ENCODE assay signal across 24 mouse cellular contexts in genomic region chr13:31504316-31504715, GRCm38 (mm10). TPM values are rescaled to one million over a fixed set of nuclear protein-coding genes. Genes with fewer than 3 reads are reported as not detected.
DNase-seq lines count a peak whose midpoint lies in the region; ATAC-seq lines count a peak whose summit lies in the region.
"Had no signal": no experiment of that assay in that cellular context is flagged by ENCODE, and none has a peak within 500 bp of the region (broad histone marks: within the 10 kb centered on the region; RNA-seq: fewer than 3 reads in every experiment).

No protein-coding gene starts in this region.

- H3K4me1 ChIP-seq in hindbrain, embryonic 11.5 days (replicated peaks; ENCODE audit: control insufficient read depth, insufficient read depth, low read length) = no peaks in the 10 kb centered on the region
- no peaks in the 10 kb centered on the region for H3K4me1 ChIP-seq in hindbrain, embryonic 14.5 days (replicated peaks; ENCODE audit: control insufficient read depth, insufficient read depth, low read length)
- H3K4me1 ChIP-seq in limb, embryonic 11.5 days (ENCODE audit: control insufficient read depth, insufficient read depth, low read length) = no peaks in the 10 kb centered on the region
- H3K4me1 ChIP-seq: forebrain, embryonic 15.5 days; hindbrain, embryonic 13.5 days; limb, embryonic 15.5 days; midbrain, embryonic 12.5 days had no signal

- DNase-seq in hindbrain, embryonic 11.5 days (ENCODE audit: low spot score) = peak; percentile 5
- DNase-seq in hindbrain, embryonic 14.5 days (ENCODE audit: low spot score) = no peak
- peak; percentile 2 for DNase-seq in thymus, postnatal 25 days
- DNase-seq in thymus, adult 18-20 months = no peak
- peak; percentile 22 for DNase-seq in limb, embryonic 11.5 days (ENCODE audit: low spot score)
- no peak for DNase-seq in left cerebral cortex, adult 11 months (ENCODE audit: low spot score)
- no peak for DNase-seq in lung, postnatal 10 days
- DNase-seq: adrenal gland, postnatal 10 days; B cell, adult 2 months; cerebellum, adult 9-11 months; heart, postnatal 10 days; lung, adult 2 months; lung, postnatal 4 days had no signal

- no peaks in the 10 kb centered on the region for H3K27me3 ChIP-seq in hindbrain, embryonic 11.5 days (ENCODE audit: control insufficient read depth, insufficient read depth, low read length)
- no peaks in the 10 kb centered on the region for H3K27me3 ChIP-seq in hindbrain, embryonic 14.5 days (ENCODE audit: control insufficient read depth, insufficient read depth, low read length)
- no peaks in the 10 kb centered on the region for H3K27me3 ChIP-seq in limb, embryonic 11.5 days (ENCODE audit: control insufficient read depth, insufficient read depth, low read length)
- H3K27me3 ChIP-seq: forebrain, embryonic 15.5 days; hindbrain, embryonic 13.5 days; intestine, embryonic 15.5 days; limb, embryonic 15.5 days; midbrain, embryonic 12.5 days; Patski had no signal

- H3K9me3 ChIP-seq in hindbrain, embryonic 11.5 days (ENCODE audit: control insufficient read depth, low read length) = no peaks in the 10 kb centered on the region
- H3K9me3 ChIP-seq in hindbrain, embryonic 14.5 days (ENCODE audit: control insufficient read depth, low read length) = no peaks in the 10 kb centered on the region
- H3K9me3 ChIP-seq in limb, embryonic 11.5 days (ENCODE audit: control insufficient read depth, low read length) = no peaks in the 10 kb centered on the region
- H3K9me3 ChIP-seq: forebrain, embryonic 15.5 days; hindbrain, embryonic 13.5 days; intestine, embryonic 15.5 days; limb, embryonic 15.5 days; midbrain, embryonic 12.5 days had no signal

- no peak overlapping the region for H3K4me3 ChIP-seq in hindbrain, embryonic 11.5 days (ENCODE audit: low read depth, low read length)
- no peak overlapping the region for H3K4me3 ChIP-seq in hindbrain, embryonic 14.5 days (replicated peaks; ENCODE audit: low read length)
- H3K4me3 ChIP-seq in limb, embryonic 11.5 days (ENCODE audit: low read depth, low read length) = no peak overlapping the region
- H3K4me3 ChIP-seq: forebrain, embryonic 15.5 days; hindbrain, embryonic 13.5 days; intestine, embryonic 15.5 days; limb, embryonic 15.5 days; midbrain, embryonic 12.5 days had no signal

- H3K27ac ChIP-seq in hindbrain, embryonic 11.5 days (ENCODE audit: low read depth, low read length) = no peak overlapping the region
- no peak overlapping the region for H3K27ac ChIP-seq in hindbrain, embryonic 14.5 days
- H3K27ac ChIP-seq in limb, embryonic 11.5 days (replicated peaks; ENCODE audit: low read depth, low read length) = no peak overlapping the region
- H3K27ac ChIP-seq: forebrain, embryonic 15.5 days; hindbrain, embryonic 13.5 days; intestine, embryonic 15.5 days; limb, embryonic 15.5 days; midbrain, embryonic 12.5 days had no signal

- no peak overlapping the region for H3K4me2 ChIP-seq in hindbrain, embryonic 11.5 days (replicated peaks; ENCODE audit: low read depth, low read length)
- no peak overlapping the region for H3K4me2 ChIP-seq in hindbrain, embryonic 14.5 days (replicated peaks)
- H3K4me2 ChIP-seq in limb, embryonic 11.5 days (ENCODE audit: low read depth, severe bottlenecking) = no peak overlapping the region
- H3K4me2 ChIP-seq: forebrain, embryonic 15.5 days; heart, embryonic 11.5 days; hindbrain, embryonic 13.5 days; intestine, embryonic 15.5 days; limb, embryonic 15.5 days; midbrain, embryonic 12.5 days had no signal

- no peak for ATAC-seq in hindbrain, embryonic 11.5 days (ENCODE audit: low FRiP score)
- no peak for ATAC-seq in hindbrain, embryonic 14.5 days (ENCODE audit: low FRiP score)
- ATAC-seq in limb, embryonic 11.5 days (ENCODE audit: insufficient number of reproducible peaks, low FRiP score, low TSS enrichment, low read depth) = peak; percentile 44; the same call in 1 of the 2 replicates
- ATAC-seq: activated CD4-positive, CD25-positive, alpha-beta regulatory T cell, adult 4 months; forebrain, embryonic 15.5 days; intestine, embryonic 15.5 days; Patski had no signal

- WGBS in hindbrain, embryonic 11.5 days = 90% methylated on average over 6 of the region's 7 CpGs
- WGBS in hindbrain, embryonic 14.5 days = 89% methylated on average over 6 of the region's 7 CpGs
- WGBS in limb, embryonic 11.5 days = 87% methylated on average over 6 of the region's 7 CpGs

- H3K36me3 ChIP-seq in hindbrain, embryonic 11.5 days (ENCODE audit: control insufficient read depth, insufficient read depth, low read length) = no peaks in the 10 kb centered on the region
- no peaks in the 10 kb centered on the region for H3K36me3 ChIP-seq in hindbrain, embryonic 14.5 days (replicated peaks; ENCODE audit: control insufficient read depth, insufficient read depth)
- no peaks in the 10 kb centered on the region for H3K36me3 ChIP-seq in limb, embryonic 11.5 days (ENCODE audit: control insufficient read depth, insufficient read depth, low read length)
- H3K36me3 ChIP-seq: forebrain, embryonic 15.5 days; hindbrain, embryonic 13.5 days; intestine, embryonic 15.5 days; limb, embryonic 15.5 days; midbrain, embryonic 12.5 days had no signal

- H3K9ac ChIP-seq in hindbrain, embryonic 11.5 days (ENCODE audit: low read depth, low read length) = no peak overlapping the region
- no peak overlapping the region for H3K9ac ChIP-seq in hindbrain, embryonic 14.5 days
- no peak overlapping the region for H3K9ac ChIP-seq in limb, embryonic 11.5 days (ENCODE audit: low read length)
- H3K9ac ChIP-seq: forebrain, embryonic 15.5 days; hindbrain, embryonic 13.5 days; intestine, embryonic 15.5 days; limb, embryonic 15.5 days; midbrain, embryonic 12.5 days had no signal

RNA-seq across cellular contexts. Expression of gene Foxq1, which starts 51.6 kb away (rescaled TPM):
- polyA plus RNA-seq in hindbrain, embryonic 11.5 days (2014; fragmentation: Nextera tagmentation; extraction: Ambion mirVana) = 1.2 and 1.5 TPM in 2 replicates
- polyA plus RNA-seq in hindbrain, embryonic 14.5 days (2014; fragmentation: Nextera tagmentation; extraction: Ambion mirVana) = 2.9 and 3.1 TPM in 2 replicates
- polyA plus RNA-seq in limb, embryonic 11.5 days (2014; fragmentation: Nextera tagmentation; extraction: Ambion mirVana) = 0.08 and 0.11 TPM in 2 replicates
- polyA plus RNA-seq: activated CD4-positive, CD25-positive, alpha-beta regulatory T cell, adult 4 months had no signal

RNA-seq across cellular contexts. Expression of gene A530084C06Rik, which starts 54.8 kb away (rescaled TPM):
- not detected in 2 replicates for polyA plus RNA-seq in hindbrain, embryonic 11.5 days (2014; fragmentation: Nextera tagmentation; extraction: Ambion mirVana)
- not detected in 2 replicates for polyA plus RNA-seq in hindbrain, embryonic 14.5 days (2014; fragmentation: Nextera tagmentation; extraction: Ambion mirVana)
- polyA plus RNA-seq in limb, embryonic 11.5 days (2014; fragmentation: Nextera tagmentation; extraction: Ambion mirVana) = not detected in 2 replicates
- polyA plus RNA-seq: activated CD4-positive, CD25-positive, alpha-beta regulatory T cell, adult 4 months; embryonic facial prominence, embryonic 14.5 days; forebrain, embryonic 15.5 days; heart, embryonic 11.5 days; hindbrain, embryonic 13.5 days; intestine, embryonic 15.5 days; kidney, embryonic 14.5 days; limb, embryonic 15.5 days; midbrain, embryonic 12.5 days; neural tube, embryonic 14.5 days; Patski had no signal

Comparison
In these comparisons a context has a peak if more than half of its experiments do, and no peak if none do; other contexts are left out.
1. DNase-seq: peak in hindbrain, embryonic 11.5 days (single experiment), thymus, postnatal 25 days (single experiment) and limb, embryonic 11.5 days (single experiment); none in hindbrain, embryonic 14.5 days (single experiment), thymus, adult 18-20 months (0 of 2), left cerebral cortex, adult 11 months (single experiment) and lung, postnatal 10 days (single experiment).